13 mouse cellular contexts compared by ENCODE assay signal in the genomic region with DNA sequence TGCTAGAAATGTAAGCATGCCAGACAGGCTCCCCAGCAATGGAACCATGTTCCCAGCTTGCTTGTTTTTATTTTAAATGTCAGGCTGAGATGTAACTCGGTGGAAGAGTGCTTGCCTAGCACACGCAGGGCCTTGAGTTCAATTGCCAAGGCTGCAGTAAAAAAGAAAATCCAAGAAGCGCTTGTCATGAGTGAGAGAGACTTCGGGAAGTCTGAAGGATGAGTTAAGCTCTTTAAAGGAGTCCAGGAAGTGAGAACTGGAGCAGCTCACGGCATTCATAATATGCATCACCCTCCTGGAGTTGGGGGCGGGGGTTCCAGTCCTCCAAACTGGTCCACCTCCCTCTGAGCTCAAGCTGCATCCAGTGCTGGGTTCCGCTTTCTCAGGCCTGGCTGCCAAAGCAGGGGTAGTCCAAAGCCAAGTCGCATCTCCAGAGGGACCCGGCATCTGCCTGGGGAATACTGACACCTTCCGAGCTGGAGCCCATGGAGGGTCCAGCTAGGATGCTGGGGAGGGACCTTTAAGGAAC. TPM values are rescaled to one million over a fixed set of nuclear protein-coding genes. Genes with fewer than 3 reads are reported as not detected.
A peak's percentile ranks its signal among the peaks of the same experiment; 100 is the strongest.
DNase-seq lines count a peak whose midpoint lies in the region.
"Had no signal": no experiment of that assay in that cellular context is flagged by ENCODE, and none has a peak within 500 bp of the region (broad histone marks: within the 10 kb centered on the region; RNA-seq: fewer than 3 reads in every experiment).

No protein-coding gene starts in this region.

- intact Hi-C loops in gastrocnemius, postnatal 14 days (cut with DNase I; ENCODE audit: low total_unique reads): no loop called here

- peak; percentile 68 to 85 for DNase-seq in adrenal gland, adult (ENCODE audit: inconsistent age in 2 of 2, low spot score in 1 of 2)
- no peak for DNase-seq in adrenal gland, postnatal 4 days (ENCODE audit: low spot score in 2 of 2)
- peak; percentile 13 for DNase-seq in gastrocnemius, postnatal 14 days
- no peak for DNase-seq in gastrocnemius, postnatal 10 days
- DNase-seq in lung, postnatal 10 days: peak; percentile 28
- DNase-seq in lung, adult 18-20 months: no peak
- DNase-seq in adrenal gland, postnatal 36 days: peak; percentile 51 to 55
- no peak for DNase-seq in testis, postnatal 14 days (ENCODE audit: low spot score)
- DNase-seq: cerebellum, adult 11-12 months; cerebellum, adult 9-11 months; gastrocnemius, postnatal 25 days; heart, postnatal 4 days; kidney, adult 8-10 months had no signal

RNA-seq across cellular contexts. Expression of gene Gas7, which starts 34.5 kb away (rescaled TPM):
- 10 to 100 TPM; 30.5 to 32.9 TPM for total RNA-seq in adrenal gland, postnatal 4 days (2021)
- 10 to 100 TPM; 11.6 to 20.0 TPM for total RNA-seq in gastrocnemius, postnatal 14 days (2021)
- 10 to 100 TPM; 22.7 to 27.1 TPM for total RNA-seq in gastrocnemius, postnatal 10 days (2021)
- total RNA-seq in adrenal gland, postnatal 36 days (2021): 10 to 100 TPM; 37.2 to 76.3 TPM

Comparison
In these comparisons a context has a peak if more than half of its experiments do, and no peak if none do; other contexts are left out.
1. DNase-seq: peak in adrenal gland, adult (2 of 2), gastrocnemius, postnatal 14 days (single experiment), lung, postnatal 10 days (single experiment) and adrenal gland, postnatal 36 days (2 of 2); none in adrenal gland, postnatal 4 days (0 of 2), gastrocnemius, postnatal 10 days (single experiment), lung, adult 18-20 months (0 of 2) and testis, postnatal 14 days (single experiment).